Mouse (Mus musculus) layer of hippocampus, postnatal 25 days (tissue): ENCODE measurements around the gene Btbd9. TPM values are rescaled to one million over a fixed set of nuclear protein-coding genes. Genes with fewer than 3 reads are reported as not detected.

Source experiments
- DNase-seq, 2 experiments: peaks; one replicate each; pipeline ENCODE4 v3.0.0; 2022; ENCODE audit warnings: mixed read lengths in 2 of 2, low spot score in 1 of 2; ENCODE audit errors: extremely low spot score in 1 of 2
- total RNA-seq, 2 experiments: library from RNA; stranded (reverse); gene quantifications; 2 replicates each; pipeline ENCODE4 v1.2.3; 2021

Gene Btbd9
- total RNA-seq, 2 experiments from 2014 or later, result 138 to 162 TPM

GRCm38 (mm10) chr17:30359392-30359791, 216.9 kb downstream of the Btbd9 start:
- peak in 1 of 2 experiments; percentile 32 for DNase-seq

GRCm38 (mm10) chr17:30355431-30355830, 220.9 kb downstream of the Btbd9 start:
- DNase-seq, result no peak

- DNase-seq, result no peak
Observed at GRCm38 (mm10) chr17:30354381-30354780, 221.9 kb downstream of the Btbd9 start.

GRCm38 (mm10) chr17:30348031-30348430, 228.3 kb downstream of the Btbd9 start:
- DNase-seq, result no peak

- peak in 1 of 2 experiments; percentile 27 for DNase-seq
Observed at GRCm38 (mm10) chr17:30347101-30347613, 229.1 kb downstream of the Btbd9 start.

GRCm38 (mm10) chr17:30345008-30345407, 231.3 kb downstream of the Btbd9 start:
- DNase-seq, result no peak

- DNase-seq, result no peak
Observed at GRCm38 (mm10) chr17:30343701-30344473, 232.4 kb downstream of the Btbd9 start.

GRCm38 (mm10) chr17:30341556-30341955, 234.7 kb downstream of the Btbd9 start:
- DNase-seq, result no peak

- no peak for DNase-seq
Observed at GRCm38 (mm10) chr17:30340495-30341126, 235.7 kb downstream of the Btbd9 start.

- DNase-seq, result no peak
Observed at GRCm38 (mm10) chr17:30339317-30339716, 237.0 kb downstream of the Btbd9 start.

- no peak for DNase-seq
Observed at GRCm38 (mm10) chr17:30336816-30337215, 239.5 kb downstream of the Btbd9 start.

- DNase-seq, result no peak
Observed at GRCm38 (mm10) chr17:30336280-30336679, 240.0 kb downstream of the Btbd9 start.

GRCm38 (mm10) chr17:30335746-30336145, 240.5 kb downstream of the Btbd9 start:
- DNase-seq, result no peak

- DNase-seq, result no peak
Observed at GRCm38 (mm10) chr17:30334257-30334656, 242.0 kb downstream of the Btbd9 start.

- DNase-seq, result no peak
Observed at GRCm38 (mm10) chr17:30333136-30333535, 243.2 kb downstream of the Btbd9 start.

GRCm38 (mm10) chr17:30331380-30331779, 244.9 kb downstream of the Btbd9 start:
- no peak for DNase-seq

- no peak for DNase-seq
Observed at GRCm38 (mm10) chr17:30329531-30329930, 246.8 kb downstream of the Btbd9 start.

- DNase-seq, result no peak
Observed at GRCm38 (mm10) chr17:30328924-30329323, 247.4 kb downstream of the Btbd9 start.

- no peak for DNase-seq
Observed at GRCm38 (mm10) chr17:30326906-30327305, 249.4 kb downstream of the Btbd9 start.

- no peak for DNase-seq
Observed at GRCm38 (mm10) chr17:30320301-30320700, 256.0 kb downstream of the Btbd9 start.

- DNase-seq, result no peak
Observed at GRCm38 (mm10) chr17:30312688-30313087, 263.6 kb downstream of the Btbd9 start.

- no peak for DNase-seq
Observed at GRCm38 (mm10) chr17:30309627-30310026, 266.7 kb downstream of the Btbd9 start.
